Mouse (Mus musculus): Measurements from ENCODE around the gene Galnt14. TPM values are rescaled to one million over a fixed set of nuclear protein-coding genes. Genes with fewer than 3 reads are reported as not detected.

Galnt14 gene
- polyA plus RNA-seq, 1 experiment: 2.0 TPM

DNA sequence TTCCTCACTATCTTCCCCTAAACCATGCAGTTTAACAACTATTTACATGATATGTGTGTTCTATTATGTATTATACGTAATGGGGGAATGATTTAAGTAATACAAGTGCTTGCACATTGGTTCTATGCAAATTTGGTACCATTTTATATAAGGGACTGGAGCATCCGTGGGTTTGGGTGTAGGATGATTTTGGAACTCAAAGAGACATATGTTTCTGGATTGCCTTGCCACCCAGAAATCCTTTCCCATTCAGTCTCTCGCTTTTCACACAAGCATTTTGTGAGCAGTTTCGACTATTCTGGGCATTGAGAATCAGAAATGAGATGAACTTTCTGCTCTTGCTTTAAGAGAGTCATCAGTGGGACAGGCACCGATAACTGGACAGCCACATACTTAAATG is 190.9 kb downstream of the Galnt14 start:
- Histone ChIP-seq H3K27ac (ENCODE audit: insufficient read depth, low read length) (no peak overlapping the region), H3K4me1 (ENCODE audit: control insufficient read depth, insufficient read depth, low read length) (no peaks in the 10 kb centered on the region), H3K4me3 (ENCODE audit: insufficient read depth, low read length) (no peak overlapping the region)
- no peak for TF ChIP-seq POLR2A (IDR thresholded peaks at IDR 0.05; ENCODE audit: low read depth, low read length)
- no peak for TF ChIP-seq CTCF (IDR thresholded peaks at IDR 0.05; ENCODE audit: borderline replicate concordance, insufficient read depth, low read length)

DNA sequence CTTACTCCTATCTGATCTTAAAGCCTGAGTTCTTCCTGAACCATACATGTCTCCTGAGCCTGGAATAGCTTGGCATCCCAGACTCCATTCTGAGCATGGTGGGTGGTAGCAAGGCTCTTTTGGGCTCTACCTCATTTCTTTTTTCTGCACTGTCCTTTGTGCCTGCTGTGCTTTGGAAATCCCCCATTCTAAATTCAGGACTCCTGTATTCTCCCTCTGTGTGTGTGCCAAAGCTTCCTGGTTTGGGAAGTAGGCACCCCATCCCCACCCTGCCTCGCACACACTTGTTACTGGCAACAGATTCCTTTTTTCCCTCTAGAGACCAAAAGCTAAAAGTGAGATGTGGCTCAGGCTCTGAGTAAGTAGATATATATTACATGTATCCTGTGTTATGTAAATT is 191.9 kb downstream of the Galnt14 start:
- no peak for TF ChIP-seq POLR2A (IDR thresholded peaks at IDR 0.05; ENCODE audit: low read depth, low read length)
- TF ChIP-seq CTCF (IDR thresholded peaks at IDR 0.05; ENCODE audit: borderline replicate concordance, insufficient read depth, low read length): no peak
- H3K27ac ChIP-seq (ENCODE audit: insufficient read depth, low read length): no peak overlapping the region

DNA sequence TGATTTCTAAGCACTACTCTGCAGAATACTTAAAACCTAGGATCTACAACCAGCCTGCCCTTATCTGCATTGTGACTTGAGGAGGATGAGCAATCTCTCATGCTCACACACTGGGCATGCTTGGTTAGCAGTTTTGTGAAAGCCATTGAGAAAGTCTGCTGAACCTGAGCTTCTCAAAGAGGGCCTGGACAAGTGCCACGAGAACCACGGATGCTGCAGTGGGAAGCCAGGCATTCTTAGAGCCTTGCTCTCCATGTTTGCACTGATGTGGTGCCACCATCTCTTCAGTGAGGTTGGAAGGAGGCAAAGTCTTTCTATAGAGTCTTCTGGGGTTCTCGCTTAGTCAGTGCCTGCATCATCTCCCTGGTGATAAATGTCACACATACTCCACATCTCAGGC is 194.7 kb downstream of the Galnt14 start:
- no peak overlapping the region for H3K27ac ChIP-seq (ENCODE audit: insufficient read depth, low read length)
- no peak for TF ChIP-seq CTCF (IDR thresholded peaks at IDR 0.05; ENCODE audit: borderline replicate concordance, insufficient read depth, low read length)
- no peak for TF ChIP-seq POLR2A (IDR thresholded peaks at IDR 0.05; ENCODE audit: low read depth, low read length)
- no peaks in the 10 kb centered on the region for H3K4me1 ChIP-seq (ENCODE audit: control insufficient read depth, insufficient read depth, low read length)
- H3K4me3 ChIP-seq (ENCODE audit: insufficient read depth, low read length): no peak overlapping the region

More for the DNA sequence above, 191.9 kb downstream of the Galnt14 start:
- no peak overlapping the region for H3K4me3 ChIP-seq (ENCODE audit: insufficient read depth, low read length)
- H3K4me1 ChIP-seq (ENCODE audit: control insufficient read depth, insufficient read depth, low read length): no peaks in the 10 kb centered on the region

DNA sequence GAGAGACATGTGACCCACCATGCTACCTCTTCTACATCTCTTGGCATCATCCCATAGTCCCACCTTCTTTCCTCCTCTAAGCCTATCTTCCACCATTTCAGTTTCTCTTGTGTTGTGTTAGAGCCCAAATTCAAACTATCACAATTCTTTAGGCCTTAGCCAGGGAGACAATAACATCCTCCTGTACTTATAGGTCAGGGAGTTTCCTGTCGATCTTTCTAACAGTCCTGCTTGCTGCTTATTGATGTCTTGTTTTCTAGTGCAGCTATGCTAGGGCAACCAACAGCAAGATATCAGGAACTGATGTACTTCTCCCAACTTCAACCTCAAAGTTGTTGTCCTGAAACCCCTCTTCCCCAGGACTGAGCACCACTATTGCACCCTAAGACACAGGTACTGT is 195.4 kb downstream of the Galnt14 start:
- H3K27ac ChIP-seq (ENCODE audit: insufficient read depth, low read length): no peak overlapping the region
- TF ChIP-seq POLR2A (IDR thresholded peaks at IDR 0.05; ENCODE audit: low read depth, low read length) (no peak), CTCF (IDR thresholded peaks at IDR 0.05; ENCODE audit: borderline replicate concordance, insufficient read depth, low read length) (no peak)
- no peaks in the 10 kb centered on the region for H3K4me1 ChIP-seq (ENCODE audit: control insufficient read depth, insufficient read depth, low read length)

DNA sequence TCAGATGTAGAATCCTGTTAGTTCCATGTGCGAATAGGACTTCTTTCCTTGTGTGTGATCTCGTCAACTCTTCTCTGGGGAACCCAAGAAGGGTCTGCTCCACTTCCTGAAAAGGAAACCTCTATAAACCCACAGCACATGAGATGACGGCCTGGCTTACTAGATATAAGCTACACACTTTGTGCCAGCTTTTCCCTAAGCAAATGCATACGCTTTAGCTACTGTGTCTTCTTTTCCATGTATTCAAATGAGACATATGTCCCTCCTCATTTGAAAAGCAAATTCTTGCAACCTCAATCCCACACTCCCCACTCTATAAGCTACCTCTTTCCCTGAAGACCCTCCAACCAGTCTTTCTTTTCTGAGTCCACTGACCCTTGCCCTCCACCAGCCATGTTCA is 196.0 kb downstream of the Galnt14 start:
- no peak overlapping the region for H3K27ac ChIP-seq (ENCODE audit: insufficient read depth, low read length)
- no peaks in the 10 kb centered on the region for H3K4me1 ChIP-seq (ENCODE audit: control insufficient read depth, insufficient read depth, low read length)
- TF ChIP-seq CTCF (IDR thresholded peaks at IDR 0.05; ENCODE audit: borderline replicate concordance, insufficient read depth, low read length): no peak
- no peak for TF ChIP-seq POLR2A (IDR thresholded peaks at IDR 0.05; ENCODE audit: low read depth, low read length)
- no peak overlapping the region for H3K4me3 ChIP-seq (ENCODE audit: insufficient read depth, low read length)

More for the DNA sequence above, 195.4 kb downstream of the Galnt14 start:
- H3K4me3 ChIP-seq (ENCODE audit: insufficient read depth, low read length): no peak overlapping the region

DNA sequence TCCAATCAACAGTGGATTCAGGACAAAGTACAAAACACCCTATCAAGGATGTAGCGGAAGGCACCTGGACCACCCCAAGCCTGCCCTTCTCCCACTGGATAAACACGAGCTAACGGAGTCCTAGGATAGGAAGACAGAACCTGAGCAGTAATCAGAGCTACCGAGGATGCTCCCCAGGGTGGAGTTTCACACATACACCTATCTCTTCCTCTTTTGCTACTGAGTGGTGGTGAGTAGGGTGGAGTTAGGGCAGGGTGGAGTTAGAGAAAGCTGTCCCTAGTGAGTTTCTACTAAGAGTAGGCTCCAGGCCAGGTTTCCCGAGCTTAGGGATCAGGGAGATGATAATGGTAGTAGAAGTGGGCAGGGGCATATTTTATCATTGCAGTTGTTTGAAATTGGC is 197.4 kb downstream of the Galnt14 start:
- no peak overlapping the region for H3K27ac ChIP-seq (ENCODE audit: insufficient read depth, low read length)
- TF ChIP-seq POLR2A (IDR thresholded peaks at IDR 0.05; ENCODE audit: low read depth, low read length) (no peak), CTCF (IDR thresholded peaks at IDR 0.05; ENCODE audit: borderline replicate concordance, insufficient read depth, low read length) (no peak)
- no peak overlapping the region for H3K4me3 ChIP-seq (ENCODE audit: insufficient read depth, low read length)
- H3K4me1 ChIP-seq (ENCODE audit: control insufficient read depth, insufficient read depth, low read length): no peaks in the 10 kb centered on the region

DNA sequence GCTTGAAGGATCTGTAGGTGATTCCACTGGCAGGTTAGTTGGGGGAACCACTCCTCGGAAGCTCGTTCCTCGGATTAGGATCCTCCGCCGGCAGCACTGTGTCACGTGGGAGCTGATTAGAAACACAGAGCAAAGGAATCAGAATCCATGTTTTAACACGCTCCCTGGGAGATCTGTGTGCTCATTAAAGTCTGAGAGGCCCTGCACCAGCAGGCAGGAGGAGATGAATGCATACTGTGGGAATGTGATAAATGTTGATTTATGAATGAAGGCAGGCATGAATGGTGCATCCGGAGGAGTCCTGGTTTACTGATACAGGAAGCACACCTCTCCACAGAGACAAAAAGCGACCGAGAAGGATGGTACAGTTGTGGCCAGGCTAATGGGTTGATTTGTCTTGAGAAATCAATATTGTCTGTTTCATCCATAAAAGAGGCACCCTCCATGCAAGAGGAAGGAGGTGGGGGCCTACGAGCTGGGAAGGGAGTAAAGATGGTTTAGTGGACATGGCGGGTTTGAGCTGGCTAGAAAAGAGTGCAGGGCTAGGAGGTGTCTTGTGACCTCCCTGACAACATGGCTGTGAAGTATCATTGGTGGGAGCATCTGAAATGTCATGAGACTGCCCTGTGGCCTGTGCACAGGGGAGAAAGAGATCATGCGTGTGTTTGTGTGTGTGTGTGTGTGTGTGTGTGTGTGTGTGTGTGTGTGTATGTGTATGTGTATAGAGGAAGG is 202.3 kb downstream of the Galnt14 start:
- Histone ChIP-seq H3K4me1 (ENCODE audit: control insufficient read depth, insufficient read depth, low read length) (no peaks in the 10 kb centered on the region), H3K4me3 (ENCODE audit: insufficient read depth, low read length) (no peak overlapping the region), H3K27ac (ENCODE audit: insufficient read depth, low read length) (no peak overlapping the region)
- TF ChIP-seq POLR2A (IDR thresholded peaks at IDR 0.05; ENCODE audit: low read depth, low read length) (no peak), CTCF (IDR thresholded peaks at IDR 0.05; ENCODE audit: borderline replicate concordance, insufficient read depth, low read length) (no peak)

DNA sequence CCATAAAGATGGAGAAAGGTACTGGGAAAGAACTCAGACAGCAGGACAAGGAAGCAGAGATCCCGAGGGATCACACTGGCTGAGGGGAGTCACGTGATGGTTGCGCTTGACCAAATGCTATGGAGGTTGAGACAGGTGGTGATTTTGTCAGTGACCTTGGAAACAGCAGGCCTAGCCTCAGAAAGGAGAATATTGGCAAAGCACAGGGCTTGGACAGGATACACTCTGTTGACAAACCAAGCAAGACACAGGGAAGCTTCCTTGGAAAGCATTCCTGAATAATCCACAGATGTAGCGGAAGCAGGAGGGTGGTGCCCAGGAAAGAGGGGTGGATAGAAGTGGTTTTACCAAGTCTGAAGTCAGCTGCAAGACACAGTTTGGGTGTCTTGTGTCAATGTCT is 206.1 kb downstream of the Galnt14 start:
- H3K4me3 ChIP-seq (ENCODE audit: insufficient read depth, low read length): no peak overlapping the region
- no peak overlapping the region for H3K27ac ChIP-seq (ENCODE audit: insufficient read depth, low read length)
- no peaks in the 10 kb centered on the region for H3K4me1 ChIP-seq (ENCODE audit: control insufficient read depth, insufficient read depth, low read length)
- TF ChIP-seq CTCF (IDR thresholded peaks at IDR 0.05; ENCODE audit: borderline replicate concordance, insufficient read depth, low read length) (no peak), POLR2A (IDR thresholded peaks at IDR 0.05; ENCODE audit: low read depth, low read length) (no peak)

DNA sequence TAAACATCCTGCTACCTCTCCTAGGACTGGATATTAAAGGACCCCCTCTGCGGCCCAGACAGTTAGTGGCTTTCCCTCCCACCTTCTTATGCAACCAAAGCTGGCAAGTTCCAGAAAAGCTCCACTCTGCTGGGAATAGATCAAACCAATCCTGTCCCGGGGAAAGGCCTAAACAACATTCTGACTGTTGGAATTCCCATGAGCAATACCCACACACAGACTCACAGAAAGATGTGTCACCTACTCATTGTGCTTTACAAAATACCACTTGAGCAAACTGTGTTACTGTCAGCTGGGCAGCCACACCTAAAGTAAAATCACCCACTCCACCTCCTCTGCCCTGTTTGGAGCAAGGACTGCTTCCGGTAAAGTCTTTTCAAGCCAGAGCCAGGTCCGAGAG is 207.6 kb downstream of the Galnt14 start:
- Histone ChIP-seq H3K4me1 (ENCODE audit: control insufficient read depth, insufficient read depth, low read length) (no peaks in the 10 kb centered on the region), H3K27ac (ENCODE audit: insufficient read depth, low read length) (no peak overlapping the region), H3K4me3 (ENCODE audit: insufficient read depth, low read length) (no peak overlapping the region)
- TF ChIP-seq POLR2A (IDR thresholded peaks at IDR 0.05; ENCODE audit: low read depth, low read length): no peak
- TF ChIP-seq CTCF (IDR thresholded peaks at IDR 0.05; ENCODE audit: borderline replicate concordance, insufficient read depth, low read length): no peak

DNA sequence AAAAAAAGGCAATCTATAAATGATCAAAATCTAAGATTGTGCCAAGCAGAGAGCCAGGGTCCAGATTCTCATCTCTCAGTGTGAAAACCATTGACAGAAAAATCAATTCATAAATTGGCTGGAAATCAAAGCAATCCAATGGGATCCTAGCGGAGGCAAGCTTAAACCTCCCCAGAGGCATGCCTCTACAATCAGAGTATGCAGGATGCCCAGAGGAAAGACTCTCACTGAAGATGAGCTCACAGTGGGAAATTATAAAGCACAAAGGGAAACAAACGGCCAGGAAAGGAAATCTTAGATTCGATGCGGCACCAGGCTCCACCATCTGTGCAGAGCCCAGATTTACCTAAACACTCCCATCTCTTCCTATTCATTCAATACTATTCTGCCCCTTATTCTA is 220.7 kb downstream of the Galnt14 start:
- TF ChIP-seq CTCF (IDR thresholded peaks at IDR 0.05; ENCODE audit: borderline replicate concordance, insufficient read depth, low read length): no peak
- no peak for TF ChIP-seq POLR2A (IDR thresholded peaks at IDR 0.05; ENCODE audit: low read depth, low read length)
- Histone ChIP-seq H3K27ac (ENCODE audit: insufficient read depth, low read length) (no peak overlapping the region), H3K4me3 (ENCODE audit: insufficient read depth, low read length) (no peak overlapping the region), H3K4me1 (ENCODE audit: control insufficient read depth, insufficient read depth, low read length) (no peaks in the 10 kb centered on the region)
